ENCODE assay signal across 31 mouse cellular contexts in the genomic region with DNA sequence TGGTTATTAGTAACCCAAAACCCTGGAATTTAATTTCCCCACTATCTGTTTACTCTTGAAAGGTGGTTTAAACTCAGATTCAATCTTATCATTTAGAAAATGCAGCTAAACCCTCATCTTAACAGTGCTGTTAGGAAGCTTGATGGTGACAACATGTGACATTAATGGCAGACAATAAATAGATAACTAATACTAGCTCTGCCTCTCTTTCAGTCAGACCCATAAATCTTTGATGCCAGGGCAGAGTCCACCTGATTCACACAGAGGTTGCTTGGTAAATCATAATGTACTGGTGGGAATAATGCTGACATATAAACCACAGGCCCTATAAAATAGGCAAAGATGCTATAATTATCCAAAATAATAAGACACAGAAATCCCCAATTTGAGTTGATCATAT.
"Had no signal": no experiment of that assay in that cellular context is flagged by ENCODE, and none has a peak within 500 bp of the region (broad histone marks: within the 10 kb centered on the region; RNA-seq: fewer than 3 reads in every experiment).

No protein-coding gene starts in this region.

- H3K9ac ChIP-seq: heart, embryonic 12.5 days; heart, embryonic 13.5 days; heart, embryonic 15.5 days; hindbrain, embryonic 12.5 days; hindbrain, embryonic 13.5 days; hindbrain, embryonic 14.5 days; hindbrain, embryonic 15.5 days; kidney, embryonic 15.5 days had no signal

- H3K4me1 ChIP-seq: heart, embryonic 10.5 days; heart, embryonic 12.5 days; heart, embryonic 13.5 days; heart, embryonic 15.5 days; hindbrain, embryonic 10.5 days; hindbrain, embryonic 12.5 days; hindbrain, embryonic 13.5 days; hindbrain, embryonic 15.5 days; kidney, embryonic 15.5 days had no signal

- H3K27me3 ChIP-seq: heart, embryonic 12.5 days; heart, embryonic 13.5 days; heart, embryonic 15.5 days; hindbrain, embryonic 12.5 days; hindbrain, embryonic 13.5 days; hindbrain, embryonic 15.5 days; kidney, embryonic 15.5 days had no signal

- H3K9me3 ChIP-seq: heart, embryonic 10.5 days; heart, embryonic 12.5 days; heart, embryonic 13.5 days; heart, embryonic 15.5 days; hindbrain, embryonic 10.5 days; hindbrain, embryonic 12.5 days; hindbrain, embryonic 13.5 days; hindbrain, embryonic 15.5 days; kidney, embryonic 15.5 days had no signal

- H3K4me3 ChIP-seq: heart, embryonic 10.5 days; heart, embryonic 12.5 days; heart, embryonic 13.5 days; heart, embryonic 15.5 days; hindbrain, embryonic 10.5 days; hindbrain, embryonic 12.5 days; hindbrain, embryonic 13.5 days; hindbrain, embryonic 15.5 days; kidney, embryonic 15.5 days; layer of hippocampus, adult 2 months; left cerebral cortex, adult 2 months had no signal

- ATAC-seq: hindbrain, embryonic 16.5 days; hindbrain, postnatal 0 days; inflammation-experienced regulatory T-cells, adult 6 months had no signal

- H3K4me2 ChIP-seq: heart, embryonic 11.5 days; heart, embryonic 12.5 days; heart, embryonic 13.5 days; heart, embryonic 15.5 days; hindbrain, embryonic 12.5 days; hindbrain, embryonic 13.5 days; hindbrain, embryonic 14.5 days; hindbrain, embryonic 15.5 days; kidney, embryonic 15.5 days had no signal

- H3K27ac ChIP-seq: heart, embryonic 10.5 days; heart, embryonic 13.5 days; heart, embryonic 15.5 days; hindbrain, embryonic 10.5 days; hindbrain, embryonic 12.5 days; hindbrain, embryonic 13.5 days; hindbrain, embryonic 14.5 days; hindbrain, embryonic 15.5 days; hindbrain, postnatal 0 days; kidney, embryonic 15.5 days; kidney, postnatal 0 days; layer of hippocampus, adult 2 months; left cerebral cortex, adult 2 months had no signal

- DNase-seq: heart, postnatal 10 days; heart, postnatal 14 days; heart, postnatal 36 days; heart, postnatal 4 days; kidney, adult 11 months; kidney, adult 18-20 months; kidney, adult 2 months; kidney, adult 8-10 months; kidney, adult 9 months; kidney, postnatal 10 days; kidney, postnatal 14 days; kidney, postnatal 25 days; layer of hippocampus, adult 9-11 months; layer of hippocampus, postnatal 36 days had no signal

- H3K36me3 ChIP-seq: heart, embryonic 10.5 days; heart, embryonic 12.5 days; heart, embryonic 13.5 days; heart, embryonic 15.5 days; hindbrain, embryonic 10.5 days; hindbrain, embryonic 12.5 days; hindbrain, embryonic 13.5 days; hindbrain, embryonic 15.5 days; kidney, embryonic 15.5 days had no signal
